Mouse (Mus musculus) erythroblast, embryonic 14.5 days (primary cell): ENCODE data around the gene Ylpm1.

Source experiments
- GATA1 ChIP-seq: IDR thresholded peaks from 2 replicates; pipeline ENCODE4 v1.6.1; 2012; ENCODE audit warnings: low read length, inconsistent platforms, mixed read lengths
- TAL1 ChIP-seq: IDR thresholded peaks from 3 replicates; pipeline ENCODE4 v1.6.1; 2012; ENCODE audit warnings: low read length, inconsistent platforms, mixed read lengths

DNA sequence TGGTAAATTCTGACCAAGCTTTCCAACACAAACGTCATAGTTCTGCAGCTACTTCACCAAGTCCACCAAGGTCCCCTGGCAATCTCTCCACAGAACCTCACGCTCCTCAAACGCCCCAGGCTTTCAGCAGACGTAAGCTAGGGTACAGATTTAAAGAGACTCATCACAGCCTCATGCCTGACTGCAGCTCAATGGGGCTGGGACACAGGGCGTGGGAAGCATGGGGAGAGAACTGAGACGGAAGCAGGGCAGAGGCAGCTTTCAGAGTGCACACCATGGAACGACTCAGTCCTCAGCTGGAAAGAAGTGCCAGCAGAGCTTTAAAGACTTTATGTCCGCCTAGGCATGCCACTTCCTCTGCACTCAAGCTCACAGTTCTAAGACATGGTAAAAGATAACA is 44.6 kb upstream of the Ylpm1 start:
- TF ChIP-seq GATA1, result no peak
- TF ChIP-seq TAL1, result no peak
